Mouse (Mus musculus) urinary bladder, adult 2 months (tissue): ENCODE data around the gene Creb3l1. TPM values are rescaled to one million over a fixed set of nuclear protein-coding genes. Genes with fewer than 3 reads are reported as not detected.
A peak's percentile ranks its signal among the peaks of the same experiment; 100 is the strongest.

ENCODE experiments used
- DNase-seq: peaks from one replicate; pipeline ENCODE4 v3.0.0; 2022; ENCODE audit warnings: low spot score
- polyA plus RNA-seq: library from polyadenylated mRNA; depleted of rRNA; stranded (reverse); fragments of >200 nt; gene quantifications from 2 replicates; pipeline ENCODE4 v1.2.3, GENCODE M21; 2012; rRNA removed

Gene Creb3l1
- 4.9 and 15.4 TPM in 2 replicates for polyA plus RNA-seq

DNA sequence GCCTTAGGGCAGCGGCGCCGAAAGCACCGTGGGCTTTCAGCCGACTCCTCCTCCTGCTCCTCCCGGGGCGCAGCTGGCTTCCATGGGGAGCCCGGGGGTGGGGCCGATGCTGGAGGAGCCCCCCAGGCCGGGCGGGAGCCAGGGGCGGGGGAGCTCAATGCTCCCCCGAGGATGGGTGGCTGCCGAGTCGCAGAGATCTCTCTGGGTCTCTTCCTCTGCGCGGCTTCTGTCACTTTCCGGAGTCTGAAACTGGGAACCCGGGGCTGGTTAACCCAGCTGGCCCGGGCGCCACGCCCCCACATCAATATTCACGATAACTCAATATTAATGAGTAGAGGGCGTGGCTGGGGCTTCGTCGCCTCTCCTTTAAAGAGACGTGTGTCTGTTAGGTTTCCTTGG is at the start of gene Creb3l1:
Gene Creb3l1, minus strand, starts transcription at position 229 of the 399 bp plus-strand sequence.
- peak; percentile 49 for DNase-seq

DNA sequence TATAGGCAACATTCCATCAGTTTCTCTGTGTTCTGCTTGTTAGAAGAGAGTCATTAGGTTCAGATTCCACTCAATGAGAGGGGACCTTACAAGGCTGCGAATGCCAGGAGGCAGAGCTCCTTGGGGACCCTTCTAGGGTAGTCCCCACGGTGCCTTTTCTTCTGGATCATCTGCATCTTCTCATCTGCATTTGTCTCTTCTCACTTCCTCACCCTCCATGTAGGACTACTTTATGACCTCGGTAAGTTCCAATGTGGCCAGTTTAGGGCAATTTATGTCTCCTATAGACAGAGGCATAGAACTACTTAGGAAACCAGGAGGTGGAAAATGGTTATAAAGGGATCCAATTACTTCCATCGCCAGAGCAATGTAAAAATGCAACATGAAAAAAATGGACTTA is 46.8 kb upstream of the Creb3l1 start:
- DNase-seq = no peak

DNA sequence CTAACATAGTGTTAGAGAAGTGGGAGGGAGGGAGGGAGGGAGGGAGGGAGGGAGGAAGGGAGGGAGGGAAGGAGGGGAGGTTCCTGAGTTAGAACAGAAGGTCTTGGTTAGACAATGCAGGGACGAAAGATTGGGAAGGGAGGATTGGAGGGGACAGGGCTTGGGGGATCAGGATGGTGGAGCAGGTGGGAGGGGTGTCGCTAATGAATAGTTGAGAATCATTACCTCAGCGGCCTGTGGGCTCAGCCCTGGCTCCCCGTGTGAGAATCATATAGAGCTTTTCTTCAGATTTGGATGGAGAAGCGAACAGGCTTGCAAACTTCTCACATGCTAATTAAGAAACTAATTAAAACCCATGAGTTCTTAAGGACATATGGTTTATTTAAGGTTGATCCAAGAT is 45.3 kb upstream of the Creb3l1 start:
- no peak for DNase-seq

DNA sequence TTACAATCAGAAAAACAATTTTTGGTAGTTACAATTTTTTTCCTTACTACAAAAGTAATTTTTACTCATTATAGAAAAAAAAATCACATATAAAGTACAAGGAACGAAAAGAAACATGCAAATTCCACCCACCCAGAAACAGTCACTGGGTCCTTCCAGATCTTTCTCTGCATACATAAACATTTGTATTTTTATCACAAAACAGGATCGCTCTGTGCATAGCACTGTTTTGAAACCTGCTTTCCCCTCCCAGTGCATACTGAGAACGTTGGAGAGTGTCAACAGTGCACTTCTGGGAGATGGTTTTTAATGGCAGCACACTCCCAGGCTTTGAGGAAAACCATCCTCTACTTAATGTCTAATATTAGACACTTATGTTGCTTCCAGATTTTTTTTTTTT is 43.3 kb upstream of the Creb3l1 start:
- DNase-seq = no peak

DNA sequence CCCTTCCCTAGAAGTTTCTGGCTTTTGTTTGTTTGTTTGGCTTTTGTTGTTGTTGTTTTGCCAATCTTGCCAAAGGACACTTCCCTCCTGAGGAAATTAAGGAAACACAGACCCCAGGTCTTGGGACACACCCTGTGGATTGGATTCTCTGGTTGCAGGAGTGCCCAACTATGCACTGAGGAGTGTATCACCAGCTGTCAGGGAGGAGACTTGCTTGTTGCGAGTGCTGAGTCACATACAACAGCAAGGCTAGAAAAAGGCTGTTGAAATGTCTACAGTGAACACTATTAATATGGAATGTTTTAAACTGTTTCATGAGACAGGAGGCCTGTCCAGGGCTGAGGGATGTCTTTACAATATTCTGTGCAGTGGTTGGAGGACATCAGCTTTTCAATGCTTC is 42.6 kb upstream of the Creb3l1 start:
- no peak for DNase-seq

DNA sequence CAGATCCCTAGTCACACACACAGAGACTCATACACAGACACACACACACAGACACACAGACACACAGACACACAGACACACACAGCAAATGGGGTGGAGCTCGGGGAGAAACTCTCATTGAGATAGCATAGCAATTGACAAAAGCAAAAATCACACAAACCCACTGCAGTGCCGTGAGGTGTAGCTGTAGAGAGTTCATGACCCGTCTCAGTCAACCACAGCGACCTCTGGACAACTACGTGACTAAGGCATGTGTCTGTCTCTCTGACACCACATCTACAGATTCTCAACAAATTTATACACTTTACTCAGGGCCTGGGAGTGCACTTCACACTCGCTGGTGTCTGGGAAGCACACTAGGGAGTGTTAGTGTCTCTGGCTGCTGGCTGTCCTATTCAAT is 41.6 kb upstream of the Creb3l1 start:
- no peak for DNase-seq

DNA sequence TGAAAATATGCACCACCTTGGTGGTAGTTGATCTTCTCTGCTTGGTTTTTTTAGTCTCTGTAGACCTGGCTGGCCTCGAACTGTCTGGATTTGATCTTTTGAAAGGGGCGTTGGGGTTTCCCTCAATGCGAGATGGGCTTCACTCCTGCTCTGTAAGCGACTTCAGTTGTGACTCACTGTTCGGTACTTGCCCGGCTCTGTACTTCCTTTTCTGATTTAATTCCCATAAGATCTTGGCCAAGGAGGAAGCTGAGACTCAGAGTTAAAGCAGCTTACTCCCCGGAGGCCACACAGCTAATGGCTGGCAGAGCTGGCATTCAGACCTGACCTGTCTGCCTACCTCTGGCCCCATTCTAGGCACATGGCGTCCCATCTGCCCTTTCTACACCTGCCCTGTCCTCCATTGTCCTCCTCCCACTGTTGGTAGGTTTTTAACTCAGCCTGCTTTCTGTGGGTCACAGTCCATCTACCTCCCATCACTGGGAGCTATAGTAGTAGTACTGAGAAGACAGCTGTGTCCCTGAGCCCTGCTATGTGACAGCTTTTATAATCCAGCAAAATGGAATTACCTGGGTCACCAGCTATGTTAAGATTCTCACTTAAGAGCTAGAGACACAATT is 41.1 kb upstream of the Creb3l1 start:
- DNase-seq = no peak

DNA sequence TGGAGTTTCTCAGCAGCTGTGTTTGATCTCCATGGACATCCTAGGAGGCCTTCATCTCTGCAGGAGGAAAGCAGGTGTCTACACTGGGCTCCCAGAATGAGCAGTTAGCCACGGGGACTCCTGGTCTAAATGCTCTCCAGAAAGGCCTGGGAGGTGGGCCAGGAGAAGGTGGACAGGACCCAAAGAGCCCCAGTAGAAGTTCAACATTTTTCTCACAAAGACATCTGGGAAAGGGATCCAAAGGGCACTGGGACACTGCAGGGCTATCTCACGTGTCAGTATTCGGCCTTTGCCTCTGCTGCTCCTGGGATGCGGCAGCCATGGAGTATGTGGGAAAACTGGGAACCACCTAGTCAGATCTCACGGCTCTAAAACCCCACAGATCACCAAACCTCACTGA is 38.8 kb upstream of the Creb3l1 start:
- DNase-seq = no peak

DNA sequence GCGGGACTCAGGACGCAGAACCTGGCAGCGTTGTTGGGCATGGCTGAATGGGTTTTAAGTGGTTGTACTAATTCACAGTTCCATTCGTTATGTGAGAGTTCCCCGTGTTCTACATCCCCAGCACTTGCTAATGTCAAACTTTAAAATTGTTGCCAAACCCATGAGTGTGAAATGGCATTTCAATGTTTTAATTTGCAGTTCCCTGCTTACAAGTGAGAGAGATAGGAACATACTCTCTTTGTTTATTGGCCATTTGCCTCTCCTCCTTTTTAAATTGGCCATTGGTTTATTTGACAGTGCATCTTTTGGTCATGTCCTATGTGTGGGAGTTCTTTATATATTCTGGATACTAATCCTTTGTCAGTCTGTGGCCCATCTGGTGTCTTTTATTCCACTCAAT is 37.0 kb upstream of the Creb3l1 start:
- no peak for DNase-seq

DNA sequence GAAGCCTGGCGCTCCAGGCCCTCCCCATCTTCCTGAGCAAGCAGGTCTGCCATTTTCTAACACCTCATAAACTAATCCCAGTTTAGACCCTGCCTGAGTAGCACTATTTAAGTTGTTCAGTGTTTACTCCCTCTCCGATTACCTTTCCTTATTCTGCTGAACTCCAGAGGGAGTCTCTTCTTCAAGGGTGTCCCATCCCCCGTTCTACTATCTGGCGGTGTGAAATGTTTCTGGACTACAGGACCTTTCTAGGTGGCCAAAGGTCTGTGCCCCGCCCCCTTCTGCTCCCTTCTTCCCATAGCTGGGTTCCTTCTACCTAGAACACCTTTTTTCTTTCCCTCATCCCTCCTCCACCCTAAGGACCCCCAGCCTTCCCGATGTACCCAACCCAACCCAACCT is 36.0 kb upstream of the Creb3l1 start:
- no peak for DNase-seq

DNA sequence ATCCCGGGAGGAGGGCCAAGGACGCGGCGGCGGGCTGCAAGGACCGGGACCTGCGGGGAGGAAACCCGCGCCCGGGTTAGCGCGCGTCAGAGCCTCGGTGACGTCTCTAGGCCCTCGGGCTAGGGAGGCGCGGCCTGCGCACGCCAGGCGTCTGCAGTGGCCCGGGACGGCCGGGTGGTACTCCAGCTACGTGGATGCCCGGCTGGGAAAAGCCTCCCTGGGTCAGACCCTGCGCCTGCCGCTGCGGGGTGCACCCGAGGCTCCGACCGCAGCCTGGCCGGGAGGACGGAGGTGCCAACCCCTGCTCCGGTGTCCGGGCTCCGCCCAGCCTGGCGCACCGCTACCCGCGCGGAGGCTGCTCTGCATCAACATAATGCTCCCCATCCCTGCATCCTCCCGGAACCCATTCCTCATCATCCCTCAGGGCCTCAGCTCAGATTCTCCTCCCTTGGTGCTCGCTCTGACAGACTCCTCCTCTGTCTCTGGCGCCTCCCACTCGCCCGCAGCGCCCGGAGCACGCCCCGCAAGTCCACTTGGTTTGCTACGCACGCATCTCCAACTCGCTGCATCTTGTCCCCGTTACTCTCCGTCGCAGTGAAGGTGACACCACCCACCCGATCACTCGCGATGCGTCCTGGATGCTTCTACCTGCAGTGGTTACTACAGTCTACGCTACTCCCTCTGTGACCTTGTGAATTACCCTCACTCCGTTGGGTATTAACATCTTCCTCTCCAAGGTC is 35.3 kb upstream of the Creb3l1 start:
- DNase-seq = peak; percentile 49

DNA sequence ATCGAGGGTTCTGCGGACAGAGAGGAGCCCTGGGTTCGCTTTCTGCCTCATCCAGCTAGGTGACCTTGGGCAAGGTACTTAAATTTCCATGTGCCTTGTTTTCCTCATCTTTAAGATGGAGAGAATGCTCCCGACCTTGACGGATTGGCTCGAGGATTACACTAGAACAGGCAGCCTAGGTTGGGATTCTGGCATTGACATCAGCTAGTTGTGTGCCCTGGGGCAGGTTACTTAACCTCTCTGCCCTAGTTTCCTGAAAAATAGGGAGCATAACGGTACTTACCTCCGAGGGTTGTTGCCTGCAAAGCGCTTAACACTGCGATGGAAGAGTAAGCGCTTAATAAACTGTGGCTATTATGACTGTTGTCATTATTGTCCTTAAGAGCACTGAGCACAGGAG is 34.6 kb upstream of the Creb3l1 start:
- DNase-seq = no peak

DNA sequence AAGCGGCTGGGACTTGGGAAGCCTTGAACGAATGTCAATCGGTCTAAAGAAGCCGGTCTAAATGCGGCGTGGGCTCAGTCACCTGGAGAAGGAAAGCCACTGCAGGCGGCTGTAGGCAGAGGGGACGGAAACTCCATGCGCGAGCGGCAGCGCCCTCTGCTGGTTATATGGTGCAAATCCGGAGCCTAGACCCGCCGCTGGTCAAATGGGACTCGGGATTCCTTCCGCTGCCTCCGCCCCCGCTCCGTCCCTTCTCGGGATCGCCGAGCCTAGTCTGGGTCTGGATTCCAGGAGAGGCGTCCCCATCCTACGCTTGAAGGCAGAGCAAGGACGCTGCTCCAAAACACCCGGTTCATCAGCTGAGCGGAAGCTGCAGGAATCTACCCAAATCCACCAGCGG is 34.2 kb upstream of the Creb3l1 start:
- peak; percentile 79 for DNase-seq

DNA sequence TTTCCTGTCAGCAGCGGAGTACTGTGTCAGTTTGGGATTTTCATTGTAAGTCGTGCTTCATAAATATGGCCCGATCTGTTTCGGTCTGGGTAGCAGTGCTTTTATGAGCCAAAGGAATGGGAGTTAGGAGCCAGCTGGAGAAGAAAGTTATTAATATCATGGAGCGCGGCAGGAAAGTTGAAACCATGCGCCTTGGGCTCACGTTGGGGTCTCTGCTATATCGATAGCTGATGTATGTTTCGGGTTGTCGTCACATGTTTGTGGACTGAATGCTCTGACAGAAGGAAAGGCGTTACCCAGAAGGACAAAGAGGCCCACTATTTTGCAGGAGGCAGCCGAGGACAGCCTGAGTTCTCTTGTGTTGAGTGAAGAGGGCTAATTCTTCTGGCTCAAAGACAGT is 32.5 kb upstream of the Creb3l1 start:
- DNase-seq = no peak

DNA sequence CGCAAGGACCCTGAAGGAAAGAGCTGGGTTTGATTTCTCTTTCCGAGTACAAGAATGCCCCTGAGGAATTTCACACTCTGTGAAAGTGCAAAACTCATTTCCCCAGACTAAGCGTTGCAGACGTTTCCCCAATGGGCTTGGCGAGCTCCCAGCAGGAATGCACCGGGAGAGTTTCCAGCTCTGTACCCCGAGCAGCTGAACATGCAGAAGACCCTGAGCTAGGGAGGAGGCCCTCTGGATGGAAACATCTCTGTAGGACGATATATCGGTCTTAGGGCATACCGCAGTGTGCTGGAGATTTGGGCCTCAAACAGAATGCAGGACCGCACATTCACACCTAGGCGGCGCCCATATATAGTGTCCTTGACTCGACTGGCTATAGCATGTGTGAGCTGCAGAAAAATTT is 31.5 kb upstream of the Creb3l1 start:
- peak; percentile 52 for DNase-seq

DNA sequence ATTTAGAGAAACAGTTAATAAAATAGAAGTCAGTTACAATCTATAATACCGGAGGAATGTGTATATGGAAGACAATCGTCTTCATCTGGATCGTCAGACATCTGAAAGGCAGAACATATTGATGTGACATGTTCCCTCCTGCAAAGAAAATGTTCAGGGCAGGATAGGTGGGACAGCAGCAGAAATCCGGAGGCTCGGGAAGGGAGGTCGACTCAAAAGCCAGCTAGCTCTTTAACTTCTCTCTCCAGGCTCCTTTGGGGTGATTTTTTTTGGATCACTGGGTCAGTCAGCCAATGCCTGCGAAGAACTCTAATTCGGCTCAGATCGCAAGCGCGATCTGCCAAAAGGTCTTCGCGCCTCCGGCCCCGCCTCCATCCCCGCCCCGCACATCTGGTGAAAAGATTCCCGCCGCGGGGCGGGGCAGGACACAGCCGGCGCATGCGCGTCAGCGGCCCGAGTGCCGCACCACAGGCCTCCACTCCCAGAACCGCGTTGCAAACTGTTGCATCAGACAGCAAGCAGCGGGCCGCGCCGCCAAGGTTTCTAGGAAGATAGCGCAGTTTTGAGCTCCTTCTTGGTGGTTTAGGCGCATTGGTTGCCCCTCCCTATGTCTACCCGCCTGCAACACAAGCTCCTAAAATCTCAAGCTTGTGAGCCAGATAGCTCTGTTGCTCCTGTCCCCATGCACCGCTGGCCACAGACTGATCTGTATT is 31.0 kb upstream of the Creb3l1 start:
- peak; percentile 76 for DNase-seq

DNA sequence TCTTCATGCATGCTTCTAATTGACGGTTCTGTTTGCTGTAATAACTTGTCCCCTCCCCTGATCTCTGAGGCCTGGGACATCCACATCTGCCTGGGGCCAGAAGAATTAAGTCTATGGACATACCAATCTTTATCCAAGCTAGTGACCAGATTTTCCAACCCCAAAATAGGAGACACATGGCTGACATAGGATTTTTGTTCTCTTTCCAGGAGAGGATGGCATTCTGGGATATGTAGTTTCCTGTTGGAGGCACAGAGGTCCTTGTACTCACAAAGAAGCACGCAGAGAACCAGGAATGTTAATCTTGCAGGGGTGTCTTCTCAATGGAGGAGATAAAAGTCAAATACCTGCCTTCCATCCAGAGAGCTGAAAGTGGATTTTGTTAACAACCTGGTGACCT is 28.5 kb upstream of the Creb3l1 start:
- DNase-seq = no peak

DNA sequence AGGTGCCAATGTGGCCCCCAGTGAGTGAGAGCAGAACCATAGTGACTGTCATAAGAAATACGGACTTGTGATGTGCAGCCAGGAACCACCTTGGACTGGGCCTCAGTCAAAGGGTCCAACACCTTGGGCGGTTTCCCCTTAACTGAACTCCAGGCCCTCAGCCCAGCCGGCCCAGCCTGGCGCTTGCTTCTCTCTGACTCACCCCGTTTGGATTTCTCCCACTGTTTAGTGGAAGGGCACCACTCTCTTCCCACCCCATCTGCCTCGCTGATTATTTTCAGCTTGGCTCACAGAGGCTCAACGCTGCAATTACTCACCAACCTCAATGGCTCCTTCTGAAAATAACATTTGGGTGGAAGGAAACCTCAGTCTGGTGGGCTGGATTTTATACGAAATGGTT is 27.9 kb upstream of the Creb3l1 start:
- no peak for DNase-seq

DNA sequence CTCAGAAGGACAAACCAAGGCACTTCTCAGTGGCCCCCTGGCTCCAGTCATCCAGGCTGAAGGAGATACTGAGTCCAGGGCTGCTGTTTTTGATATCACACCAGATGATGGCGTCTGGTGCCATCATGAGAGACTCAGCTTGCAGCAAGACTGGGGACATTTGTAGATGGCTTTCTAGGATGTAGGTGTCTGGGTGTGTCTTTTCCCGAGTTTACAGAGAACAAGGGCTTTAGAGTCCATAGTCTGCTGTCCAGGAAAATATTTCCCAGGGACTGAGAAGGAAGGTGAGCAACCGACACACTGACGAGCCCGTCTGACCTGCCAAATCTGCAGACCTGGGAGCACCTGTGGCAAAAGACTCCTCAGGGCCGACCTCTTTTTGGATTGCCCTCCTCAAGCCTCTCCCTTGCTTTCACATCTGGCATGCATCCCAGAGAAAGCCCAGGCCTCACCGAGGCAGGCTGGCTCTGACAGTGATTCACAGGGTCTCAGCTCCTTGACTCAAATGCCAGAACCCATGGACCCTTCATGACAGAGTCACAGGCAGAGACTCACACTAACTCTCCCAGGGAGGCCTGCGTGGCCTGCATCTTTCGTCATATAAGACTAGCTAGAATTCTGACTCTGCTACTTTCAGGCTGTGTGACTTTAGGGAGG is 23.9 kb upstream of the Creb3l1 start:
- DNase-seq = no peak

DNA sequence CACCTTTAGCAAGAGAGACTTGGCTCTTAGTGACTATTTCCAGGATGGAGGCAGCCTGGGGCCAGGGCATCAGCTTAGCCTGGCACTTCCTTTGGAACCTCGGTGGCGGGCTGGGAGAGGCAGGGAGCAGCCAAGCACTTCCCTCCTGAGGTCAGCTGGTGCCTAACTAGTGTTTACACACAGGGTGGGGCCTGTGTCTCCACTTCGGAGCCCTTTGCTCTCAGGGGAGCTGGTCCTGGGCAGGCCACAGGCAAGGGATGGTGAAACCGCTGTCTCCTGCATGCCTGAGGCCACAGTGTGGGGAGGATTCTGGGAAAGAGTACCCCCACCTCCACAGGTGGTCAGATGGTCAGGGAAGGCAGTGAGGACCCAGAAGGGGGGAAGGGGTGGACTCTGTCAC is 23.3 kb upstream of the Creb3l1 start:
- no peak for DNase-seq

DNA sequence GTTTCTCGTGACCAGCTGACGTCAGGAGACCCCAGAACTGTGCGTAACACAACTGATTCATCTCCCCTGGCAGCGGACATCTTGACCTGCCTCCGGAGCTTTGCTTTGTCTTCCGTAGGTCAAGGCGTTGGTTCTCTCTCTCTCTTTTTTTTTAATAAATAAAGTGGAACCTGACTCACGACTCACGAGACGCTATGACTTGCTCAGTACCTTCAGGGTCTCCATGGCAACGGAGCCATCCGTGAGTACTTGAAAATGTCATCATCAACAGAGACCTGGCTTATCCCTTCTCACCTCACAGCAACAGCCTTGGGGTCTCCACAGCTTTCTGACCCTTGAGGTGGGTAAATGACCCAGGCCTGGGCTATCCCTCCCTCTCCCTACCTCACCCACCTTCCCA is 19.0 kb upstream of the Creb3l1 start:
- DNase-seq = no peak

DNA sequence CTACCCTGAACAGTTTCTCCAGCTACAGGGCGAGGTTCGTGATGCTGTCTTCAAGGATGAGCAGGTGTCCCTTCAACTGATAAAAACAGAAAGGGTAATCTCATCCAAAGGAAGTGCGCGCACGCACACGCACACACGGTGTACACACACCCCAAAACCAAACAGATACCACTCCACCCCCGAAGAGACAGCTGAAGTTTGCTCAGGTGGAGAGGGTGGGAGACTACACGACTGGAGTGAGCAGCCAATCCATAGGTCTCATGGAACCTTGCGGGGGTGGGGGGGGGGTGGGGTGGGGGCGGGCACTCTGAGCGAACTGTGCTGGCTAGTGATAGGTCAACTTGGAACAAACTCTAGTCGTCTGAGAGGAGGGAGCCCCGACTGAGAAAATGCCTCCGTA is 17.2 kb upstream of the Creb3l1 start:
- no peak for DNase-seq

DNA sequence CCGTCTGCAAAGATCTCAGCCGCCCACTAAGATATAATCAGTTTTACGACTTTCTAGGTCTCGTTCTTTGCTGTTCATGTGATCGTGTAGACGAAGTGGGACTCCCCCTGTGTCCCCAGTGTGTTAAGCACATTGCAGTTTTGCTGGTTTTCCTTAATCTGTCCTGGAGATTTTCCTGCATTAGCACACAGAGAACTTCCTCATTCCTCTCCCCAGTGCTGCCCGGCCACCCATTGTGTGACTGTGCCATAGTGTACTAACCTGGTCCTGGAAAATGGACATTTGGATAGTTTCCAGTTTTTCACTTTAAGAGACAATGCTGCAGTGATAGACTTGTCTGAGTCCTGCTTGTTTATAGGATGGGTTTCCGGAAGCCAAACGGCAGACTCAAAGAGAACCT is 10.0 kb upstream of the Creb3l1 start:
- DNase-seq = no peak
